Mouse (Mus musculus): ENCODE measurements around the gene Tmtc2. TPM values are rescaled to one million over a fixed set of nuclear protein-coding genes. Genes with fewer than 3 reads are reported as not detected.

Tmtc2 gene
- polyA plus RNA-seq (2015; fragmentation: Nextera tagmentation; extraction: Ambion mirVana): 4.1 and 4.9 TPM in 2 replicates

DNA sequence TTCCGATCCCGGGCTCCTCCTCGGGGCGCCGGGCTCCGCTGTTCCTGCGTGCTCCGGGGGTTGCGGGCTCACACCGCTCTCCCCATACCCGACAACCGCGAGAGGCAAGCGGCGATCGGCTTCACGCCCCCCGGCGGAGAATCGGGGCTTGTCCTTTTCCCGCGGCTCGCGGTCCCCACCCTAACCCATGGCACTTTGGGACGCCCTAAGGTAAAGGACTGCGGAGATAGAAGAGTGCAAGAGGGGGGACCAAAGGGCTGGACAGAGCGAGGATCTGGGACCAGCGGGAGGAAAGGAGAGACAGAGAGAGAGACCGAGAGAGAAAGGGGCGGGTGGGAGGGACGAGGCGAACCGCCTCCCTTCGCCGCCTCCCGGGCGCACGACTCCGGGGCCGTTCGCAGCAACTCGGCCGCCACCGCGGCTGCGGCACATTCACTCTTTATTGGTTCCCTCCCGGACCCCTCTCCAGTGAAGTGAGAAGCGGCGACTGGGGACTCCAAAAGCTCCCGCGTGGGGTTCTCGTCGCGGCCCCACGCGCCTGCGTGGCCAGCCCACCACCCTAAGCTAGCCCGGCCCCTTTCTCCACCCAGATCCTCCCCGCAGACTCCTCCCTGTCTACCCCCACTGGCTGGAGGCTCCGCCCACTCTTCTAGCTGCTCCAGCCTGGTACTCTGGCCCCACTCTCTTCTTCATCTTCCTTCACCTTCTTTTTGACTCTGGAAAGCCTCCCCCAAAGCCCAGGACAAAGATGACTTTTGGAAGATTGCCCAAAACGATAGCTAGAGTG is at the start of gene Tmtc2:
Gene Tmtc2, minus strand, starts transcription at position 544 of the 787 bp plus-strand sequence.
- under 1% methylated on average over 51 of the region's 61 CpGs for WGBS
- H3K27me3 ChIP-seq (replicated peaks; ENCODE audit: control insufficient read depth, insufficient read depth, low read length): no peaks in the 10 kb centered on the region

DNA sequence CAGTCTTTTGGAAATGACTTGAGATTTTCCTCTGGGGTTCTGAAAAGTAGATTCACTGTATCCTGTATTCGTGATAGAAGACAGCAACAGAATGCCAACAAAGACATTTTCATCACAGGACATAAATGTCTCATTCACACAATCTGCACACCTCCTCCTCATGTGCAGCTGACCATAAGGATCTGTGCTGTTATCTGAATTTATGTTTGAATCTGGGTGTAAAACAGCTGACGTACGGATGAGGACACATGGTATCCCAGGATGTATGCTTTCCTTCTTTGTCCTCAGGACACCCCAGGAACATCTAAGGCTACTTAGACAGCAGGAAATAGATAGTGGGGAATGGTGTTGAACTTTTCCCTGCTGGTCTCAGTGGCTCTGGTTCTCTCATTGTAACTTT is 37.9 kb upstream of the Tmtc2 start:
- no peak for ATAC-seq
- TF ChIP-seq CTCF (IDR thresholded peaks at IDR 0.05; ENCODE audit: low read depth): no peak
- Histone ChIP-seq H3K36me3 (ENCODE audit: control insufficient read depth, insufficient read depth) (no peaks in the 10 kb centered on the region), H3K4me3 (ENCODE audit: low read depth, low read length) (no peak overlapping the region), H3K4me2 (replicated peaks; ENCODE audit: low read depth) (no peak overlapping the region), H3K27ac (ENCODE audit: low read depth, low read length) (no peak overlapping the region), H3K9me3 (ENCODE audit: control insufficient read depth) (no peaks in the 10 kb centered on the region), H3K27me3 (replicated peaks; ENCODE audit: control insufficient read depth, insufficient read depth, low read length) (no peaks in the 10 kb centered on the region), H3K4me1 (replicated peaks; ENCODE audit: control insufficient read depth, insufficient read depth, low read length) (no peaks in the 10 kb centered on the region), H3K9ac (ENCODE audit: low read depth, low read length) (no peak overlapping the region)
- WGBS: 86% methylated on average over 3 of the region's 3 CpGs

More for the DNA sequence above, at the start of gene Tmtc2:
- TF ChIP-seq CTCF (IDR thresholded peaks at IDR 0.05; ENCODE audit: low read depth): peak; percentile 55
- H3K4me2 ChIP-seq (replicated peaks; ENCODE audit: low read depth): peak within 1 kb of the TSS; percentile 93
- no peaks in the 10 kb centered on the region for H3K36me3 ChIP-seq (ENCODE audit: control insufficient read depth, insufficient read depth)
- no peaks in the 10 kb centered on the region for H3K9me3 ChIP-seq (ENCODE audit: control insufficient read depth)
- peak within 1 kb of the TSS; percentile 90 for H3K4me3 ChIP-seq (ENCODE audit: low read depth, low read length)
- H3K27ac ChIP-seq (ENCODE audit: low read depth, low read length): peak within 1 kb of the TSS; percentile 87
- peak; percentile 93 for ATAC-seq
- H3K9ac ChIP-seq (ENCODE audit: low read depth, low read length): peak within 1 kb of the TSS; percentile 77
- no peaks in the 10 kb centered on the region for H3K4me1 ChIP-seq (replicated peaks; ENCODE audit: control insufficient read depth, insufficient read depth, low read length)

DNA sequence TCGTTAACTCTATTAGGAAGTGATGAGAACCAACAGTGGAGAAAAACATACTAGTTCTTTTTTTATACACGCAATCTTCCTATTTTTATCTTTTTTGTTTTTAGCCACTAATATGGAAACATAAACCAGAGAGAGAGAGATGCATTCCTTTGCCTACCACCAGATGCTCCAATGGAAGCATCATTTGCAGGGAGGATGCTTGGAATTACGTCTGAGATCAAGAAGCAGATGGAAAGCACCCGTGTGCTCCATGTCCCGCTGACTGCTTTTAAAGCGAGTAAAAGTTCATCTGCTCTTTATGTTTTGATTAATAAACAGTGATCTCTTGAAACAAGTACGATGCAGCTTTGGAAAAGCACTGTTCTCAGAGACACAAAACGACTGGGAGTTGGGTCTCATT is 24.6 kb upstream of the Tmtc2 start:
- Histone ChIP-seq H3K4me3 (ENCODE audit: low read depth, low read length) (no peak overlapping the region), H3K9me3 (ENCODE audit: control insufficient read depth) (no peaks in the 10 kb centered on the region), H3K4me2 (replicated peaks; ENCODE audit: low read depth) (no peak overlapping the region), H3K9ac (ENCODE audit: low read depth, low read length) (no peak overlapping the region), H3K4me1 (replicated peaks; ENCODE audit: control insufficient read depth, insufficient read depth, low read length) (no peaks in the 10 kb centered on the region), H3K27me3 (replicated peaks; ENCODE audit: control insufficient read depth, insufficient read depth, low read length) (no peaks in the 10 kb centered on the region), H3K27ac (ENCODE audit: low read depth, low read length) (no peak overlapping the region), H3K36me3 (ENCODE audit: control insufficient read depth, insufficient read depth) (no peaks in the 10 kb centered on the region)
- no peak for TF ChIP-seq CTCF (IDR thresholded peaks at IDR 0.05; ENCODE audit: low read depth)
- ATAC-seq: no peak
- 65% methylated on average over 8 of the region's 8 CpGs for WGBS

DNA sequence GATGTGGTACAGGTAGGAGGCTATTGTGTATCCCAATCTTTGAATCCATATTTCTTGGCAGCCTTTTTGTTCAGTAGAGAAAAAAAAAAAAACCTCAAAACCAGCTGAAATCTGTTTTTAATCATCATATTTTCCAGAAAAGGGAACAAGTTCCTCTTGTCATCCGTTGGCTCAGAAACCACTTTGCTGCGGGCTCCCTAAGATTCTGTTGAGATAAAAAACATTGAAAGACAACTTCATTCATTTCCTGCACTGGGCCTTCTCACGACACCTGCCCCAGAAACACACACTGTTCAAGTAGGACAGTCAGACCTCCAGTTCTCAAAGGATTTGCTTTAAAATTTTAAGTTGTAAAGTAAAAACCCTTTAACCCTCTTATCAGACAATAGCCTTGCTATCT is 23.0 kb upstream of the Tmtc2 start:
- ATAC-seq: no peak

DNA sequence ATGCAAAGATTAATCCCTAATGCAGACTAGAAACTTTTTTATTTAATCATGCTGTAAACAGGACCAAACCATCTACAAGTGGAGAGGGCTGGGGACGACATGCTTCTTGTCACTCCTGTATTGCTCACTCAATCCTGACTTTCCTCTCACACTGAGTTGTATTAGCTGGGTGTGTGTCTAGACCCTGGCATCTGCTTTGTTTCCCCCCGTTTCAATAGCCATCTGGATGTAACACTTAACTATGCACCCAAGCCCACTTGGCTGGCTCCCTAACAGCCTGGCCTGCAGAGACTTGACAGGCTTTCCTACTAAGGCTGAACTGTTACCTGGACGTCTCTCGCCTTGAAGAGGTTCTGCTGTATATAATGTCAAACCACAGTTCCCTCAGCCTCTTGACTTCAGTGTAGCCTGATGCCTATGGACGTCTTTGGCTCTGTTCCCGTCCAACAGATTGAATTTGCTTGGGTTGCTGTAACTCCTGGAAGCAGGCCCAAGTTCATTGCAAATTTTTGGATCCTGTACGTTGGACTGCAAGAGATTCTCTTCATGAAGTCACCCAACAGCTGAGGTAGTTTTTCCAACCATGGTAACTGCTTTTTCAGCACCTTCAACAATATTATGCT is 21.3 kb upstream of the Tmtc2 start:
- 74% methylated on average over 7 of the region's 7 CpGs for WGBS
- H3K4me2 ChIP-seq (replicated peaks; ENCODE audit: low read depth): no peak overlapping the region
- no peaks in the 10 kb centered on the region for H3K27me3 ChIP-seq (replicated peaks; ENCODE audit: control insufficient read depth, insufficient read depth, low read length)
- no peak overlapping the region for H3K27ac ChIP-seq (ENCODE audit: low read depth, low read length)
- no peaks in the 10 kb centered on the region for H3K36me3 ChIP-seq (ENCODE audit: control insufficient read depth, insufficient read depth)
- TF ChIP-seq CTCF (IDR thresholded peaks at IDR 0.05; ENCODE audit: low read depth): no peak
- no peak overlapping the region for H3K4me3 ChIP-seq (ENCODE audit: low read depth, low read length)
- H3K9ac ChIP-seq (ENCODE audit: low read depth, low read length): no peak overlapping the region
- H3K4me1 ChIP-seq (replicated peaks; ENCODE audit: control insufficient read depth, insufficient read depth, low read length): no peaks in the 10 kb centered on the region
- H3K9me3 ChIP-seq (ENCODE audit: control insufficient read depth): no peaks in the 10 kb centered on the region
- no peak for ATAC-seq

More for the DNA sequence above, 23.0 kb upstream of the Tmtc2 start:
- Histone ChIP-seq H3K4me1 (replicated peaks; ENCODE audit: control insufficient read depth, insufficient read depth, low read length) (no peaks in the 10 kb centered on the region), H3K4me3 (ENCODE audit: low read depth, low read length) (no peak overlapping the region), H3K4me2 (replicated peaks; ENCODE audit: low read depth) (no peak overlapping the region), H3K36me3 (ENCODE audit: control insufficient read depth, insufficient read depth) (no peaks in the 10 kb centered on the region), H3K9ac (ENCODE audit: low read depth, low read length) (no peak overlapping the region), H3K27me3 (replicated peaks; ENCODE audit: control insufficient read depth, insufficient read depth, low read length) (no peaks in the 10 kb centered on the region), H3K9me3 (ENCODE audit: control insufficient read depth) (no peaks in the 10 kb centered on the region), H3K27ac (ENCODE audit: low read depth, low read length) (no peak overlapping the region)
- no peak for TF ChIP-seq CTCF (IDR thresholded peaks at IDR 0.05; ENCODE audit: low read depth)
- 74% methylated on average over 3 of the region's 3 CpGs for WGBS

DNA sequence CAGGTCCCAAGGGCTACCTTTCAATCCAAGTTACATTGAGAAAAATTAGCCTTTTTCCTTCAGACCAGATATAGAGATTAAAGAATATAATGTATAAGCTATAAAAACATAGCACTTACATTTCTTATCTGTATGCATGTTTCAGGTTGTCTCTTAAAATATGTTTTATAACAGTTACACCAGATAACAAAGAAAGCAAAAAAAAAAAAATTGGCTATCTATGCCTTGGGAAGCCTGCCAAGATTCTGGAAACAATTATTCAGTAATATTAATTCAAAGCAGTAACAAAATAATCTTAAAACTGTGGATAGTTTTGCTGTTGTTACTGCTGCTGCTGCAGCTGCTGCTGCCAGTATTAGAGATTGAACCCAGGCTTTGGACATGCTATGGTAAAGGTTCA is 13.9 kb upstream of the Tmtc2 start:
- H3K9ac ChIP-seq (ENCODE audit: low read depth, low read length): no peak overlapping the region

More for the DNA sequence above, 13.9 kb upstream of the Tmtc2 start:
- no peak for ATAC-seq
- Histone ChIP-seq H3K36me3 (ENCODE audit: control insufficient read depth, insufficient read depth) (no peaks in the 10 kb centered on the region), H3K4me3 (ENCODE audit: low read depth, low read length) (no peak overlapping the region), H3K4me1 (replicated peaks; ENCODE audit: control insufficient read depth, insufficient read depth, low read length) (no peaks in the 10 kb centered on the region), H3K4me2 (replicated peaks; ENCODE audit: low read depth) (no peak overlapping the region), H3K27ac (ENCODE audit: low read depth, low read length) (no peak overlapping the region), H3K27me3 (replicated peaks; ENCODE audit: control insufficient read depth, insufficient read depth, low read length) (no peaks in the 10 kb centered on the region), H3K9me3 (ENCODE audit: control insufficient read depth) (no peaks in the 10 kb centered on the region)
- TF ChIP-seq CTCF (IDR thresholded peaks at IDR 0.05; ENCODE audit: low read depth): no peak

Measured in intestine, postnatal 0 days (tissue).